Mouse (Mus musculus) A20 (cell line): ENCODE results near the gene Hpgds.
A peak's percentile ranks its signal among the peaks of the same experiment; 100 is the strongest.

Experiments used
- DNase-seq: peaks from one replicate; pipeline ENCODE4 v3.0.0-alpha.2; 2011; ENCODE audit warnings: low read depth, low spot score

The Hpgds gene

DNA sequence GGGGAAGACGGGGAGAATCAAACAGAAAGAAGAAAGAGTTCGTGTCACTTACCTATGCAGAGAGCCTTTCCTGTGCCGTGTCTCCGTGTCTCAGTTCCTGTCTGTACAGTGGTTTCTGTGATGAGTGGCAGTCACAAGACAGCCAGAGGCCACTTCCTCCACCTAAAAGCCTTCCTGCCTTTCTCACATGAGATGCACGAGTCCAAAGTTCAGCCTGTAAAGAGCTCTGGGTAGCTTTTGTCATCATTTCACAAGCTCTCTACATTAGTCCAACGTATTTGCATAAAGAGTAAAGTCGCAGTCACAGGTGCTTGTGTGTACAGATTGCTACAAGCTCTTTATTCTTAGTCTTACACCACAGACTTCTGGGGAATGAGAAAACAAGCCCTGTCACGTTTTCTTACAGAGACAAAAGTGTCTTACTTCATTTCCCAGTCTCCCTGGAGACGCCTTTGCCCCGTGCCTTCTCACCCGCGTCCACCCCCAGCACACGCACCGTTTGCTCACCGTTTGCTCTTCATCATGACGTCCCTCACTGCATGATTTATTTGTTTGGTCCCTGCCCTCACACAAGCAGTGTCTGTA is at the start of gene Hpgds:
Gene Hpgds, minus strand, starts transcription at position 288 of the 585 bp plus-strand sequence.
- peak; percentile 72 for DNase-seq

DNA sequence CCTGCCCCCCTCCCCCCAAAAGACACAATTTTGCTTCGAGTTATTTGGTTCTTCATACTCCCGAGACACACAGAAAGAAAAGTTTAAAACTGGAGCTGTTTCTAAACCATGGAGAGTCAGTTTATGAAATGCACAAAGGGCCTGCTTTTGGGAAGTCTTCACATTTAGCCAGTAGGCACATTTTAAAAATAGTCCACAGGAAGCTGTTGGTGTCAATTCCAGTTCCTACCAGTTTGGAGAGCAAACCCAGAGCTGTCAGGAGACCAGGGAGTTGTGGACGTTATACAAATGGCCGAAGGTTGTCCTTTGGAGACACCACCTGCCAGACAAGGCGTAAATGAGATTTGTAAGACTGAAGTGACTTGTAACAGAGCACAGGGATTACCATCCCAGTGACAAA is 20.3 kb upstream of the Hpgds start:
- no peak for DNase-seq

DNA sequence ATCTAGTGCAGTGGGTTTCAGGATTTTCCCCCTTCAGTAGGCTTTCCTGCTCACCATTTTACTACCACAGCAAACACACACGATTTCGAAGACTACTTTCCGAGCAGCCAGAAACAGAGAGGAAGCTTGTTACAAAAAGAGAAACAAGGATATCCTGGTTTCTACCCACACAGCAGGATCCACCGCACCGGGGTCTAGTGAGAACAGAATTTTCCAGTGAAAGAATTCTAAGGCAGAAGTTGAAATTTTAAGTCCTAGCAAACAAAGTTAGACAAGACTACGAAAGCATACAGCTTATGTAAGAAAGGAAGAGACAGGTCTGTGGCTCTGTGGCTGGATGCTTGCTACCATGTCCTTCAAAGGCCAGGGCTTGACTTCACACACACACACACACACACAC is 19.4 kb upstream of the Hpgds start:
- no peak for DNase-seq

DNA sequence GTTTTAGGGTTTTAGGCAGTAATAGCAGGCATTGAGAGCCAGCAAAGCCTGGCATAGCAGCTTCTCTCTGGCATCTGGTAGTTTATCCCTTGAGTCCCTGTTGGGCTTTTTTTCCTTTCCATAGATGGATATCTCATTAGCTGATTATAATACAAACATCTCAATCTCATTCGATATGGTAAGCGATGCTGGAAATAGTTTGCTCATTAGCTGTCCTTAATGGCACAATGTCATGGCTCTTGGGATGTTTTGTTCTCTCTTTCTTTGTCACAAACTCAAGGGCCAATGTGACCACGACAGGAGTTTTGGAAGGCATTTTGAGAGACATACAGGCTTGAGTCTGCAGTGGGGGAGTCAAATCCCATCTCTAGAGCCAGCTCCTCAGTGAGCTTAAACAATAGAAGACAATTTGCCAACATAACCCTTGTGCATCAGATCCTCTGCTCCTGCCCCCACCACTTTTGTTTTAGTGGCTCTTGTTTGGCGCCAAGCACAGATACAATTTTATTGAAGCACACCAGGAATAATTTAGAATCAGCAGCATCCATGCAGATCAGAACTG is 14.8 kb upstream of the Hpgds start:
- no peak for DNase-seq

DNA sequence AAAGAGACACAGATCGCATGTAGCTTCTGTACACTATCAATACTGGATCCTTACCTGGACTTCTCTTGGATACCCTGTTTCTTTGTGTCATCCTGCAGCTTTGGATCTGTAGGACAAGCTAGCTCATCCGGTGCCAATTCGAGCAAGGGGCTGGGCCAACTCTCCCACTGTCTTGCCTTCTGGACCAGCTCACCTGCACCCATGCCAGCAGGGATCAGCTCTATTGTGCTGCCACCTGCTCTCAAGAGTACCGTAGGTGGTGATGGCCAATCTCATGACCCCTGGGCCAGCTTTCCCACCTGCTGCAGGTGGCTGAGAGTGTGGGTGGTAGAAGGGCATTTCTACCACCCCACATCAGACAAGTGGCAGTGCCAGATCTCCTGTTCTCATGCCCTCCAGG is 12.3 kb upstream of the Hpgds start:
- no peak for DNase-seq

DNA sequence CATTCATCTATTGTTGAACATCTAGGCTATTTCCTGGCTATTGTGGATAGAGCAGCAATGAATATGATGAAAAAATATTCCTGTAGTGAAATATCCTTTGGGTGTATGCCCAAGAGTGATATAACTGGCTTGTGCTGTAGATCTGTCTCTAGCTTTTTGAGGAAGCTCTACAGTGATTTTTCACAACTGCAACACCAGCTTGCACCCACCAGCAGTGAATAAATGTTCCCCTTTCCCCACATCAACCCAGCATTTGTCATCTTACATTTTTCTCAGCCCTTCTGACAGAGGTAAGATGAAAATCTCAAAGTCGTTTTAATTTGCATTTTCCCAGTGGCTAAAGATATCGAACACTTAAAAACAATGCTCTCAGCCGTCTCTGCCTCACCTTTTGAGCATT is 8.9 kb upstream of the Hpgds start:
- peak; percentile 2 for DNase-seq

DNA sequence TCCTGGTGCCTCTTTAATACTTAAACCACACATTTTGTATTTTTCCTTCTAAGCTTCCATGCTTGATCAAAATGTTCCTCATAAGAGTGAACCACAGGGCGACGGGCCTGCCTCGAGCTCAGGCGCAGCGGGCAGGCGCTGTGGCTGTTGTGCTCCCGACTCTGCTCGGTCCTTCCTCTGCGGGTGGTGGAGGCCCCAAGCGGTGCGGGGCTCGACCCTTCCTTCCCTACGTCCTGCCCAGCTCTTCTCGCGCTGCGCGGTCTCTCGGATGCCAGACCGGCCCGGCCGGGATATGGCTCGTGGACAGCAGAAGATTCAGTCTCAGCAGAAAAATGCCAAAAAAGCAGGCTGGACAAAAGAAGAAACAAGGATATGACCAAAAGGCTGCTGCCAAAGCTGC is 6.0 kb upstream of the Hpgds start:
- DNase-seq = no peak

DNA sequence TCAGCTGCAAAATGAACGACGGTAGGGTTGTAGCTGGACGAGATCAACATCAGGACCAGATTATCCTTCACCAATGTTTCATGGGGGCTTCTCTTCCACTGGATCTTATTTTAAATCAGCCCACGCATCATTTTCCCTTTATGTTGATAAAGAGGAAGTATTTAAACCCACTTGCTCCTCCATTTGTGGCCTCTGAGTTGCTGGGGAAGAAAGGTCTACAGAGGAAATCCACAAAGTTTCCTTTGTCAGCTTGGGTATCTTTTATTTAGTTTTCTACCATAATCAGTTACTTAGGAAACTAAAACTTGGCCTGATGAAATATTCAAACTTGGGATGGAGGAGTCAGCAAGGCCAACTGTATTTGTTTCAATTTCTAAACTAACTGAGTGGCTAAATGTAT is 1.7 kb upstream of the Hpgds start:
- DNase-seq = no peak

DNA sequence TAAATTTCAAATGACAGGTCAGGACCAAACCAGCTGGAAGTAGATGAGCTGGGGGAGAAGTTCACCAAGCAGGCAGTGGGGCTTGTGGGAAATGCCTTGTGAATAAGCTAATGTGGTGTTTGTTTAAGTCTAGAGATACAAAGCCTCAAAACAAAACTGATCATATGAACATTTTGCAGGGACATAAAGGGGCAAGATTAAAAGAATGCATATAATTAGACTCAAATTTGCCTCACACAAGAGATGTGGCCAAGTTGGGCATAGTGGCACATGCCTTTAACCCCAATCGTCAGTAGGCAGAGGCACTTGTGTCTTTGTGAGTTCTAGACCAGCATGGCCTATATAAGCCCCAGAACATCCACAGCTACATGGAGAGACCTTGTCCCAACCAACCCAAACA is 2.4 kb downstream of the Hpgds start:
- peak; percentile 51 for DNase-seq

DNA sequence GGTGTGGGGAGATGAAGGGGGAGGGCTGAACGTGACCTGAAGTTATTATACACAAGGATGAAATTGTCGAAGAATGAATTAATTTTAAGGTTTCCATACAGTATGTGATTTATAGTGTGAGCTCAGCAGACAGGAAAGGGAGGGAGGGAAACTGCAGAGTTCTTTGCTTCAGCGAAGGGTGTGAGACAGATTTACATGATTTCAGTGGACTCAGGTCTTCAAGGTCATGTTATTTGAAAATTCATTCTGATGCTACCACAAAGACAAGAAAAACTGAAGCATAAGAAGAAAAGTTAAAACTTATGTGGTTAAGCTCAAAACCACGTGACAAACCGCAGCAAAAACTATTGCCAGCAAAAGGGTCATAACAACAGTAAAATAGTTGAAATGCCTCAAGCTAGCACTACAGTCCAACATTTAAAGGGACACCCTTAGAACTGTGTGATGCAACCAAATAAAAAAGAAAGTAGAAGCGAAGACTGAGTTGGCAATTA is 3.9 kb downstream of the Hpgds start:
- DNase-seq = peak; percentile 39

DNA sequence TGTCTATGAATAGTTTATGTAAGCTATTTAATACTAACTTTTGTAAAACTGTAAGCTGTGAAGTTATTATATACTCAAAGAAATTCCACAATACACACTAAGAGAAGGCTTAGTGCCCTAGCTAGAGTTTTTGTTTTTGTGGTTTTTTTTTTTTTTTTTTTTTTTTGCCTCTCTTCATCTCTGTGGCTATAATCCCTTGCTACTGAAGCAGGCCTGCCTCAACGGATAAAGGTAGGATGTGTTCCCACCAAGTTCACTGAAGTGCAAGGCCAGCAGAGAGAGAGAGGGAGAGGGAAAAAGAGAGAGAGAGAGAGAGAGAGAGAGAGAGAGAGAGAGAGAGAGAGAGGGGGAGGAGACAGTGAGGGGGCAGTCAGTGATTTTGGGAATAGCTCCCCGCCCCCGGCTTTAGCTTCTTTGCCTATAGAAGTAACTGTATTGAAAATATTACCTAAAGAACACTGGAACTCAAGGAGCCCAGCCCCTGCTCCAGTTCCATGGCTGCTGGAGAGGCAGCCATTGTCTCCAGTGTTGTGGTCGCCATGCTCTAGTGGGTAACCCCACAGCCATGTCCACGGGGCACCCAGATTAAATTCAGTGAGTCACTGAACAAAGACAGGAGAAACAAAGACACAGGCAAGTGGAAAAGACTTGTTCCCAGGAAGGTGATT is 4.5 kb downstream of the Hpgds start:
- peak; percentile 11 for DNase-seq

DNA sequence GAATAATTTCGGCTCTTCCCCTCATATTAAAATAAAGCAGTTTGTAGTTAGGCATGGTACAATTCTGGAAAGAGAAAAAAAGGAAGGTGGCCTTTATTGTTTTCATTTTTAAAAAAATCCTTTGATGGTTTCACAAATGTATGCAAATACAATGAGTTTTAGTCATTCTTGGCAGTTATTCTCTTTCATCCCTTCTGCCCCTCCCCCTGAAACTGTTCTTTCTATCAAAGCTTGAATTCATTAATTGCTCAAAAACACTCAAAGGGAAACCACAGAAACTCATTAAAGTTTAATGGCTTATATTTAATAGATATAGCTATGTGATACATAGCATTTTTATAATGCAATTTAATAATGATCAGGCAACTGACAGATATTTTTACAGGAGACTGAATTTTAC is 6.5 kb downstream of the Hpgds start:
- no peak for DNase-seq

DNA sequence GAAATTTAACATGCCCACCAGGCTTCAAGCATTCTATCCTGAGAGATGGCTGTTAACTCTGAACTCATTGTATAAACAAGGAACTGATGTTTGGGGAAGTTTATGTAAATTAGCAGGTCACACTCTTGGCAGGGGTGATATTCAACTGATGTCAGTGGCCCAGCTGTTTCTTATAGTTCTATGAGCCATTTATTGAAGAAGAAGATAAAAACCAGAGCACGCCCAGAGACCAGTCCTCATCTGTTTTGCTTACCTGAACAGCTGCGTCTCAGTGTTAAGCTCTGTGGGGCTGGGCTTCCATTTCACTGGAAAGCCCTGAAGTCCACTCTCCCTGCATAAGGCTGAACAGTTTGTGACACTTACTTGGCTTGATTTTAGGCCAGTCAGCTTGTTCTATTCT is 6.9 kb downstream of the Hpgds start:
- DNase-seq = peak; percentile 35

DNA sequence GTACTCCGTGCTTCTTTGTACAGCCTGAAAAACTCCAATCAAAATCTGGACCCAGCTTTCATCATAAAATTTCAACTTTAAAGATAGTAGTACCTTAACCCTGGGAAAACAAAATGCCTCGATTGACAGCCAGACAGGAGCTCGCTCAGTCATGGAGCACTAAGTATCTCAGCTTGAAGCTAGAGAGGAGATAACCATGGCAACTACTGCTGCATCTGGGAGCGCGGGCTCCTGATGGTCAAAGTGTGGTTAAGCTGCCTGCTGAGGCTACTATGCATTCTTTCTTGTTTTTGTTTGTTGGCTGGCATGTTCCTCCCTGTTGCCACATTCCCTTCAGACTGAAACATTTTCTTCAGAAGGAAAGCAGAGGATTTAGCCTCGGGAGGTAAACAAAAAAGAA is 12.3 kb downstream of the Hpgds start:
- DNase-seq = no peak

DNA sequence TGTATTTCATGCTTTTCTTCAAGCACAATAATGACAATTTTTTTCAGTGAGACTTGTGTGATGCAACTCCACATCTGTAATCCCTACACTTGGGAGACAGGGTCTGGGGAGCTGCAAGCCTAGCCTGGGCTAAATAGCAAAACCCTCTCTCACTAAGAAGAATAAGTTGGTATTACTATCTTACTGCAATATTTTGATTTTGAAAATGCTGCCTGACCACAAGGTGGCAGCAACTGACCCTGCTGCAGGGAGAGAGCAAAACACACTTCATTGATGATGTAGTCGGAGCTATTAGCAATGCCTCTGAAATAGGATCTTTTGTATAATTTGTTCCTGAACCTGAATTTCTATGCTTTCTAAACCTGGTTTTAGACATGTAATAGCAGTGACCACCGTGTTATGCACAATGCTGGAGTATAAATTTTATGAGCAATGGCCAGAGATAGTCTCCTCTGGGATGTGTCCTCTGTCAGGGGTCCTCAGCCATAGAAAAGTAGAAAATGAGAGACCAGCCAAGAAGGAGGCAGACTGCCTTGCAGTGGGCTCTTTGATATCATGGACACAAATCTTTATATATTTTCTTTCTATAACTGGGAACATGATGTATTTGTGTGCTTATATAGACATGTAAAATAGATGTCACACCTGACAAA is 18.5 kb downstream of the Hpgds start:
- peak; percentile 53 for DNase-seq

DNA sequence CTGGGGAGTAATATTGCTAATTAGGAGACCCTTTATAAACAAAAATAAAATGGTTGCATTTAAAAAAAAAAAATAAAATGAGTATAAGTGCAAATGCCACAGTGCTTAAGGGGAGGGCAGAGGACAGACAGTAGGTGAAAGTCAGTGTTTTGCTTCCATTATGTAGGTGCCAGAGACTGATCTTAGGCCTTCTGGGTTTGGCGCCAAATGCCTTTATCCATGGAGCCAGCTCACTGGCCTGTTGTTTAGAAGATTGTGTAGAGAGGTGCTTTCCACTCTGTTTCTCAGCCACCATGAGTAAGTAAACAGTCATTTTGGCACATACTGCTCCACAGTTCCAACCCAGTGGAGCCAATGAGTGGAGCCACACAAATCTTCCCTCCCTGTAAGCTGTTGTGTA is 27.2 kb downstream of the Hpgds start:
- DNase-seq = no peak

DNA sequence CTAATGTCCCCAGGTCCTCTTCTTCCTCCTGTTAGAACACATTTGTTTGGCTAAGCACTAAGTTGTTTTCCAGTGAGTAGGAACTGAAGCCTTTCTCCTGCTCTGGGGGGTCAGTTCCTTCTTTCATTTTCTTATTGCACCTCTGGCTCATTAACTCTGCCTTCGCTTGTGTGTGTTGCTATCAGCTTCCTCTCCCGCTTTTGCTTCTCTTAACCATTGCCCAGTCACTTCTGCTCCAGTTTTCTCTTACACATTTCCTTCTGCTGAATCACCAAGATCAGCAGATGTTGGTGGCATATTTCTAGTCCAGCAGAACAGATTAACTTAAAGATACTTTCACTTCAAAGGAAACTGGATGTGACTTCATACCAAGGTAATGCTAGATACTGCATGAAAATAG is 29.8 kb downstream of the Hpgds start:
- DNase-seq = peak; percentile 51

DNA sequence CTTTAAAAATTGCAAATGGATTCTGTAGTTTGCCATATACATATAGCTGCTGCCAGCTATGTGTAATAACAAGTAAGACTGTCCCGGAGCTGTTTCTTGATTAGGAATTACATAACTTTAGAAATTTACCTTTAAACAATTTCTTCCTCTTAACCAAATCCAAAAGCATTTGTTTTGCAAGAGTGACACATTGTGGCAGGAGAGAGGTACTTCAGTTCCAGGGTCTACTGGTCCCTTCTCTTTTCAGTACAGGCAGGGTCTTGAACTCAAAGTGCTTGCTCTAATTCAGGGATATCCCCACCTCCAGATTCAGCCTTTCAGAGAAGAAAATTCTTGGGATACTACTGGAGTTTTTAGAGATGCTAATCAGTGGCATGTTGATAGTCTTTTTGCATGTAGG is 65.6 kb downstream of the Hpgds start:
- DNase-seq = peak; percentile 20

DNA sequence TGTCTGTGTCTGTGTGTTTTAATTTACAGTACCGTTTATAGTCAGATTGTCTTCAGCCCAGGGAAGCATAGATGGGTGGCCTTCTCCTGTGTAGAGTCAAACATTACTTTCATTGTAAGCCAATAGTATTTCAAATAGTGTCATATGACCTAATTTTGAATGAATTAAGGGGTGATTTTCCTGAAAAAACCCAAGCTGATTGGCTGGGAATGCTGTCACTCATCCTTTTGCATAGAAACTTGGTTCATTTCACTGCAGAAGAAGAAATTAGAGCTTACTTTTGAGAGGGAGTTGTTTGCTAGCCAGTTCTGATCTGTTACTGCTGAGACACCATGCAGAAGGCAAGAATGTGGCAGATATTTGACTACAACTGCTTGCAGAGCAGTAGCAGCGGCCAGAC is 69.5 kb downstream of the Hpgds start:
- no peak for DNase-seq
